Mouse (Mus musculus): ENCODE results near the gene Smtnl1. TPM values are rescaled to one million over a fixed set of nuclear protein-coding genes. Genes with fewer than 3 reads are reported as not detected.

Smtnl1 gene
- polyA plus RNA-seq, 1 experiment, result 0.94 TPM

GRCm38 (mm10) chr2:84797833-84798492 lies 24.5 kb downstream of the Smtnl1 start:
- no peak overlapping the region for H3K27ac ChIP-seq (ENCODE audit: control insufficient read depth, insufficient read depth, low read length)
- H3K27me3 ChIP-seq (ENCODE audit: control insufficient read depth, insufficient read depth, low read length), result no peaks in the 10 kb centered on the region
- no peaks in the 10 kb centered on the region for H3K36me3 ChIP-seq (ENCODE audit: control insufficient read depth, insufficient read depth, low read length)
- H3K4me1 ChIP-seq (replicated peaks; ENCODE audit: control insufficient read depth, insufficient read depth, low read length), result peaks cover 10% of the 10 kb centered on the region
- peak overlapping the region; percentile 53; the same call in 1 of the 2 replicates for H3K4me3 ChIP-seq (ENCODE audit: control insufficient read depth, insufficient read depth, low read length)
- DNase-seq, result peak; percentile 38
- 12% methylated on average over 13 of the region's 13 CpGs for WGBS
- TF ChIP-seq POLR2A (IDR thresholded peaks at IDR 0.05; ENCODE audit: control insufficient read depth, extremely low read depth, insufficient read depth, low read length, poor library complexity) (no peak), CTCF (IDR thresholded peaks at IDR 0.05; ENCODE audit: borderline replicate concordance, control insufficient read depth, extremely low read depth, insufficient read depth, low read length, poor library complexity) (peak; percentile 20; the same call in 1 of the 2 replicates)

- TF ChIP-seq POLR2A (IDR thresholded peaks at IDR 0.05; ENCODE audit: control insufficient read depth, extremely low read depth, insufficient read depth, low read length, poor library complexity) (no peak), CTCF (IDR thresholded peaks at IDR 0.05; ENCODE audit: borderline replicate concordance, control insufficient read depth, extremely low read depth, insufficient read depth, low read length, poor library complexity) (no peak)
- 53% methylated on average over 3 of the region's 3 CpGs for WGBS
- Histone ChIP-seq H3K27me3 (ENCODE audit: control insufficient read depth, insufficient read depth, low read length) (no peaks in the 10 kb centered on the region), H3K4me3 (ENCODE audit: control insufficient read depth, insufficient read depth, low read length) (no peak overlapping the region), H3K36me3 (ENCODE audit: control insufficient read depth, insufficient read depth, low read length) (no peaks in the 10 kb centered on the region), H3K4me1 (replicated peaks; ENCODE audit: control insufficient read depth, insufficient read depth, low read length) (peaks cover 8% of the 10 kb centered on the region), H3K27ac (ENCODE audit: control insufficient read depth, insufficient read depth, low read length) (no peak overlapping the region)
- no peak for DNase-seq
Measured at GRCm38 (mm10) chr2:84793871-84794270, 28.6 kb downstream of the Smtnl1 start.

- WGBS, result 96% methylated on average over 3 of the region's 3 CpGs
- Histone ChIP-seq H3K36me3 (ENCODE audit: control insufficient read depth, insufficient read depth, low read length) (no peaks in the 10 kb centered on the region), H3K27me3 (ENCODE audit: control insufficient read depth, insufficient read depth, low read length) (no peaks in the 10 kb centered on the region), H3K4me1 (replicated peaks; ENCODE audit: control insufficient read depth, insufficient read depth, low read length) (peaks cover 1% of the 10 kb centered on the region), H3K27ac (ENCODE audit: control insufficient read depth, insufficient read depth, low read length) (no peak overlapping the region), H3K4me3 (ENCODE audit: control insufficient read depth, insufficient read depth, low read length) (no peak overlapping the region)
- DNase-seq, result no peak
- TF ChIP-seq POLR2A (IDR thresholded peaks at IDR 0.05; ENCODE audit: control insufficient read depth, extremely low read depth, insufficient read depth, low read length, poor library complexity), result no peak
- TF ChIP-seq CTCF (IDR thresholded peaks at IDR 0.05; ENCODE audit: borderline replicate concordance, control insufficient read depth, extremely low read depth, insufficient read depth, low read length, poor library complexity), result no peak
Measured at GRCm38 (mm10) chr2:84793154-84793553, 29.3 kb downstream of the Smtnl1 start.

GRCm38 (mm10) chr2:84792516-84792915 lies 29.9 kb downstream of the Smtnl1 start:
- Histone ChIP-seq H3K4me3 (ENCODE audit: control insufficient read depth, insufficient read depth, low read length) (no peak overlapping the region), H3K27ac (ENCODE audit: control insufficient read depth, insufficient read depth, low read length) (no peak overlapping the region), H3K4me1 (replicated peaks; ENCODE audit: control insufficient read depth, insufficient read depth, low read length) (no peaks in the 10 kb centered on the region), H3K36me3 (ENCODE audit: control insufficient read depth, insufficient read depth, low read length) (no peaks in the 10 kb centered on the region), H3K27me3 (ENCODE audit: control insufficient read depth, insufficient read depth, low read length) (no peaks in the 10 kb centered on the region)
- 94% methylated on average over 3 of the region's 3 CpGs for WGBS
- DNase-seq, result no peak
- TF ChIP-seq POLR2A (IDR thresholded peaks at IDR 0.05; ENCODE audit: control insufficient read depth, extremely low read depth, insufficient read depth, low read length, poor library complexity) (no peak), CTCF (IDR thresholded peaks at IDR 0.05; ENCODE audit: borderline replicate concordance, control insufficient read depth, extremely low read depth, insufficient read depth, low read length, poor library complexity) (no peak)

GRCm38 (mm10) chr2:84790418-84790817 lies 32.0 kb downstream of the Smtnl1 start:
- Histone ChIP-seq H3K36me3 (ENCODE audit: control insufficient read depth, insufficient read depth, low read length) (no peaks in the 10 kb centered on the region), H3K27ac (ENCODE audit: control insufficient read depth, insufficient read depth, low read length) (no peak overlapping the region), H3K4me1 (replicated peaks; ENCODE audit: control insufficient read depth, insufficient read depth, low read length) (no peaks in the 10 kb centered on the region), H3K4me3 (ENCODE audit: control insufficient read depth, insufficient read depth, low read length) (no peak overlapping the region), H3K27me3 (ENCODE audit: control insufficient read depth, insufficient read depth, low read length) (no peaks in the 10 kb centered on the region)
- no peak for TF ChIP-seq POLR2A (IDR thresholded peaks at IDR 0.05; ENCODE audit: control insufficient read depth, extremely low read depth, insufficient read depth, low read length, poor library complexity)
- no peak for TF ChIP-seq CTCF (IDR thresholded peaks at IDR 0.05; ENCODE audit: borderline replicate concordance, control insufficient read depth, extremely low read depth, insufficient read depth, low read length, poor library complexity)
- 87% methylated on average over 9 of the region's 9 CpGs for WGBS
- no peak for DNase-seq

GRCm38 (mm10) chr2:84788316-84788715 lies 34.1 kb downstream of the Smtnl1 start:
- no peaks in the 10 kb centered on the region for H3K27me3 ChIP-seq (ENCODE audit: control insufficient read depth, insufficient read depth, low read length)
- H3K36me3 ChIP-seq (ENCODE audit: control insufficient read depth, insufficient read depth, low read length), result no peaks in the 10 kb centered on the region
- DNase-seq, result no peak
- H3K4me1 ChIP-seq (replicated peaks; ENCODE audit: control insufficient read depth, insufficient read depth, low read length), result no peaks in the 10 kb centered on the region
- 68% methylated on average over 3 of the region's 3 CpGs for WGBS
- TF ChIP-seq POLR2A (IDR thresholded peaks at IDR 0.05; ENCODE audit: control insufficient read depth, extremely low read depth, insufficient read depth, low read length, poor library complexity) (no peak), CTCF (IDR thresholded peaks at IDR 0.05; ENCODE audit: borderline replicate concordance, control insufficient read depth, extremely low read depth, insufficient read depth, low read length, poor library complexity) (no peak)
- H3K4me3 ChIP-seq (ENCODE audit: control insufficient read depth, insufficient read depth, low read length), result no peak overlapping the region
- no peak overlapping the region for H3K27ac ChIP-seq (ENCODE audit: control insufficient read depth, insufficient read depth, low read length)

All from thymus, adult 2 months (tissue).